Mouse (Mus musculus) olfactory bulb, adult 2 months (tissue): ENCODE results near the gene Scube1.

Experiments used
- CTCF ChIP-seq: fragments of 200-500 bp; IDR thresholded peaks from 2 replicates; pipeline ENCODE4 v1.5.1; 2012; ENCODE audit warnings: low read depth, mild to moderate bottlenecking, low read length, moderate library complexity; ENCODE audit not compliant: insufficient read depth
- POLR2A ChIP-seq: fragments of 200-500 bp; IDR thresholded peaks from 2 replicates; pipeline ENCODE4 v1.6.1; 2012; ENCODE audit warnings: mild to moderate bottlenecking, low read depth, low read length, moderate library complexity; ENCODE audit not compliant: insufficient read depth

- TF ChIP-seq POLR2A (no peak), CTCF (no peak)
Observed at GRCm38 (mm10) chr15:83631071-83631470, 93.8 kb downstream of the Scube1 start.
